Mouse (Mus musculus) limb, embryonic 13.5 days (tissue): Measurements from ENCODE around the gene Sdc1. TPM values are rescaled to one million over a fixed set of nuclear protein-coding genes. Genes with fewer than 3 reads are reported as not detected.

Experiments used
- ATAC-seq: fragments of 200-750 bp; cut with Nextera tagmentation; 2 replicates; pipeline ENCODE4 v1.8.0; 2017; ENCODE audit warnings: low read depth, moderate number of reproducible peaks, moderate TSS enrichment; ENCODE audit not compliant: low FRiP score
- H3K27ac ChIP-seq: fragments of 300-500 bp; sonication (generic); 2 replicates; pipeline ENCODE4 v1.5.1; 2015; ENCODE audit warnings: inconsistent platforms, mild to moderate bottlenecking, moderate library complexity
- H3K27me3 ChIP-seq: fragments of 300-500 bp; sonication (generic); 2 replicates; pipeline ENCODE4 v1.6.1; 2015; ENCODE audit warnings: mild to moderate bottlenecking, inconsistent platforms
- H3K36me3 ChIP-seq: fragments of 300-500 bp; sonication (generic); 2 replicates; pipeline ENCODE4 v1.6.1; 2015; ENCODE audit warnings: inconsistent platforms, mild to moderate bottlenecking, moderate library complexity
- H3K4me1 ChIP-seq: fragments of 300-500 bp; sonication (generic); 2 replicates; pipeline ENCODE4 v1.6.1; 2015; ENCODE audit warnings: inconsistent platforms
- H3K4me2 ChIP-seq: fragments of 300-500 bp; sonication (generic); replicated peaks from 2 replicates; pipeline ENCODE4 v1.6.1; 2015; ENCODE audit warnings: inconsistent platforms, mild to moderate bottlenecking, moderate library complexity
- H3K4me3 ChIP-seq: fragments of 300-500 bp; sonication (generic); 2 replicates; pipeline ENCODE4 v1.5.1; 2015; ENCODE audit warnings: moderate library complexity, mild to moderate bottlenecking, inconsistent platforms
- H3K9ac ChIP-seq: fragments of 300-500 bp; sonication (generic); 2 replicates; pipeline ENCODE4 v1.6.1; 2015; ENCODE audit warnings: mild to moderate bottlenecking, inconsistent platforms
- H3K9me3 ChIP-seq: fragments of 300-500 bp; sonication (generic); 2 replicates; pipeline ENCODE4 v1.6.1; 2016; ENCODE audit warnings: inconsistent platforms
- WGBS: fragments of 180-500 bp; shearing (Covaris S2); methylation state at CpG from one replicate; pipeline ENCODE4 v1.1.7; 2015; 5-methylcytosine and 5-hydroxymethylcytosine counted together
- polyA plus RNA-seq: library from polyadenylated mRNA; unstranded; fragments of >200 nt; fragmentation: Nextera tagmentation; extraction: Ambion mirVana; gene quantifications from 2 replicates; pipeline ENCODE4 v1.2.1, GENCODE M21; 2015

Gene Sdc1
- polyA plus RNA-seq, 1 experiment from 2014 or later: 254 TPM

DNA sequence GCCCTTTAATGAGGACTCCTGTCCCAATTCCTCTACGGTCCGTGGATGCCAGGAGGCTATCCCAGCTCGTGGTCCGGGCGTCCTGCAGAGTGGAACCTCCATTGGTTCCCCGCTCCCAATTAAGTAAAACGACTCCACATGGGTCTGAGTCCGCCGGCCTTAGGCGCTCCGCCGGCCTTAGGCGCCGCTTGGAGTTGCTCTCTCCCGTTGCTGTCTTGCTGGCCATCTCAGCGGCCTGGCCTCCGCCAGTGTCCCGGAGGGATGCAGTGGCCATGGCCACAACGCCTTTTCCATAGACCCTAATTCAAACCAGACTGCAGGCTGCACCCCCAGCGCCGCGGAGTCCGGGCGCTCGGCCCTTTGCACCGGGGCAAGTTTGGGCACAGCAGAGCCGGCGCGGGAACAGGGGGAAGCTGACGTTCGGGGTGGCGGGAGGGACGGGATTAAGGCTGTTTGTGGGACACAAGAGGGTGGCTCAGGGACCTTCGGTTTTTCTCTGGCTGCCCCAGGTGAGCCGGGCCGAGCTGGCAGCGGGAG is 789 bp downstream of the Sdc1 start:
- no peak for ATAC-seq
- H3K9ac ChIP-seq: peak overlapping the region; percentile 92
- peaks cover 43% of the 10 kb centered on the region for H3K4me1 ChIP-seq
- H3K27ac ChIP-seq: peak overlapping the region; percentile 96
- no peaks in the 10 kb centered on the region for H3K27me3 ChIP-seq
- peak overlapping the region; percentile 79 for H3K4me3 ChIP-seq
- H3K9me3 ChIP-seq: no peaks in the 10 kb centered on the region
- WGBS: under 1% methylated on average over 37 of the region's 37 CpGs
- H3K4me2 ChIP-seq: peak overlapping the region; percentile 82
- H3K36me3 ChIP-seq: 0 out of 2 replicates have a peak, but pooled peaks cover 4% of the 10 kb centered on the region

DNA sequence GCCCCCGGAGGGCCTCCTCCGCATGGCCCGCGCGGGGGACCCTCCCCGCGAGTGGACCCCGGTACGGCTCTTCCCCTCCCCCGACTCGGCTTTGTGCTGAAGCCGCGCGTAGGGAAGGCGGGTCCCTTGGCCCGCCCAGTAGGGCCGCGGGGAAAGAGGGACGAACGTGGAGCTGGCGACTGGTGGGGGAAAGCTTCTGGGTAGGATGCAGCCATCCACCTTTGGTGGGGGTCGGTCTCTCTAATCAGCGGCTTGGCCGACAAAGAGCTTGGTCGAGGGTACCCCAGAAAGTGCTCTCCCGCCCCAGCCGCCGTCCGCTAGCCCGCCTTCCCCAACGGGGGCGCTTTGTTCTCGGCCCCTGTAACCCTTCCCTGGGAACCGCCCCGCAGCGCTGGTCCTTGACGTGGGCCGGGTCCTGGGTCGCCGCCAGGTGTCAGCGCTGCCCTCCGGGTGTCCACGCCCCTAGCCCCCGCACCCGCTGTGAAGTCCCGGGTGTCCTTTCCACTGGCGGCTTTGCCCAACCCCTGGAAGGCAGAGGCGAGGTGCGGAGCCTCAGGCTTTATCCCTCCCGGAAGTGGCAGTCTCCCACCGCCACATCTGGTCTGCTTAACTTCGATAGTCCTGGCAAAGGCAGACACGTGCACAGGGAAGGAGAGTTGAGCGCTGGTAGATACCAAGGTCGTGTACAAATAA is 1.5 kb downstream of the Sdc1 start:
- Histone ChIP-seq H3K4me2 (peak overlapping the region; percentile 82), H3K4me3 (peak overlapping the region; percentile 79), H3K27me3 (no peaks in the 10 kb centered on the region), H3K9me3 (no peaks in the 10 kb centered on the region), H3K4me1 (peaks cover 50% of the 10 kb centered on the region), H3K9ac (peak overlapping the region; percentile 92), H3K27ac (peak overlapping the region; percentile 96), H3K36me3 (0 out of 2 replicates have a peak, but pooled peaks cover 4% of the 10 kb centered on the region)
- under 1% methylated on average over 50 of the region's 55 CpGs for WGBS
- ATAC-seq: peak; percentile 29

DNA sequence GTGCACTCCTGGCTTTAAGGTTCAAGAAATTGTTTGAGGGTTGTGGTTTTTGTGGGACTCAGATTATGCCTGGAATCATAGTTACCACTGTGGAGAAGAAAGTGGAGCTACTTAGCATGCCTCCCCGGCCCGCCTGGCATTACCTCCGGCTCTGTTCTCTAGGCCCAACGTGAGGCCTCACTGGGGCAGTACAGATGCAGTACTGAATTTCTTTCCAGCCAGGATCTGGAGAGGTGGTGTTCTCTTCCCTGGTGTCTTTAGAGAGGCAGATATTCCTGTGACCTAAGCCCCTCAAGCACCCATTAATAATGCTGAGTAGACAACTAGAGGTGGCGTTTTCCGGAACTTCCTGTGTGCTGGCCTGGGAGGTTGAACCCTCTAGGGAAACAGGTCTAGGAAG is 2.2 kb downstream of the Sdc1 start:
- H3K9me3 ChIP-seq: no peaks in the 10 kb centered on the region
- H3K4me1 ChIP-seq: peaks cover 57% of the 10 kb centered on the region
- H3K27ac ChIP-seq: peak overlapping the region; percentile 96
- peaks cover 10% of the 10 kb centered on the region; the same call in 1 of the 2 replicates for H3K36me3 ChIP-seq
- peak overlapping the region; percentile 82 for H3K4me2 ChIP-seq
- H3K9ac ChIP-seq: peak overlapping the region; percentile 92
- peak overlapping the region; percentile 79 for H3K4me3 ChIP-seq
- 10% methylated on average over 6 of the region's 6 CpGs for WGBS
- no peaks in the 10 kb centered on the region for H3K27me3 ChIP-seq
- no peak for ATAC-seq

DNA sequence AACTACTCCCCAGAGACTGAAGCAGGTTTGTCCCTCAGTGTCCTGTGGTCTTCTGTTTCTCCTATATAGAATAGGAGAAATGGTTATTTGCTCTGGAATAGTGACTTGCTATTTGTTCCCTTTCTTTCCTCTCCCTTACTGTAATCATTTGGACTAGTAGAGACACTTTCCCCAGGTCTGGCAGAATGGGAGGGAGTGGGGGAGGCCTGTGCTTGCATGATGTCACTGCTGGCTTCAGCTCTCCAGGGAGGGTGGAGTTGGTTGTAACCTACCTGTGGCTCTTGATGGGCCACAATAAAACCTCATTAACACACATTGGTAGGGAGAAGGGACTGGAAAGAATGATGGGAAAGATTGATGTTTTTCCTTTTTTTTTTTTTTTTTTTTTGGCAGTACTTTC is 3.1 kb downstream of the Sdc1 start:
- H3K27me3 ChIP-seq: no peaks in the 10 kb centered on the region
- ATAC-seq: no peak
- no peaks in the 10 kb centered on the region for H3K9me3 ChIP-seq
- peaks cover 65% of the 10 kb centered on the region for H3K4me1 ChIP-seq
- H3K4me2 ChIP-seq: peak overlapping the region; percentile 82
- H3K36me3 ChIP-seq: peaks cover 17% of the 10 kb centered on the region; the same call in 1 of the 2 replicates
- peak overlapping the region; percentile 79 for H3K4me3 ChIP-seq
- H3K9ac ChIP-seq: peak overlapping the region; percentile 92; the same call in 1 of the 2 replicates
- H3K27ac ChIP-seq: no peak overlapping the region

DNA sequence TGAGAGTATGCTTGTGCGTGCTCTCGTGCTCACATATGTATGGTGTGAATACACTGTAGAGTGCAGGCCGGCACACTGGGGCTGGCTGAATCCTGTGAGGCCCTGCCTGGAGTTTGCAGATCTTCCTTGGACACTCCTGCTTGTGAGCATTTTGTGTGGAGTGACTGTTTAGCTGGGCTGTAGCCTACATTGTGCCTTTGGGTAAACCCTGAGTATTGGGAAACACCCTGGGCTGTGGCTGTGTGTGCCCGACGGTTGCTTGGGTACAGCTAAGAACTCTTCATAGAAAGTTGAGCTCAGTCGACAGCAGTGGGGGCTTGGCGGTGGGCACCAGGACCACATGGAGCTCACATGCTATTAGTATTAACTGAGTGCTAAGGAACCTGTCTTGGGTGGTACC is 5.1 kb downstream of the Sdc1 start:
- no peak for ATAC-seq
- Histone ChIP-seq H3K4me2 (peak overlapping the region; percentile 20; the same call in 1 of the 2 replicates), H3K4me1 (peaks cover 83% of the 10 kb centered on the region), H3K9me3 (no peaks in the 10 kb centered on the region), H3K27me3 (no peaks in the 10 kb centered on the region), H3K27ac (no peak overlapping the region), H3K36me3 (peaks cover 19% of the 10 kb centered on the region; the same call in 1 of the 2 replicates), H3K9ac (0 out of 2 replicates have a peak overlapping the region, but pooled peaks have one; percentile 53), H3K4me3 (no peak overlapping the region)
- 81% methylated on average over 7 of the region's 7 CpGs for WGBS

DNA sequence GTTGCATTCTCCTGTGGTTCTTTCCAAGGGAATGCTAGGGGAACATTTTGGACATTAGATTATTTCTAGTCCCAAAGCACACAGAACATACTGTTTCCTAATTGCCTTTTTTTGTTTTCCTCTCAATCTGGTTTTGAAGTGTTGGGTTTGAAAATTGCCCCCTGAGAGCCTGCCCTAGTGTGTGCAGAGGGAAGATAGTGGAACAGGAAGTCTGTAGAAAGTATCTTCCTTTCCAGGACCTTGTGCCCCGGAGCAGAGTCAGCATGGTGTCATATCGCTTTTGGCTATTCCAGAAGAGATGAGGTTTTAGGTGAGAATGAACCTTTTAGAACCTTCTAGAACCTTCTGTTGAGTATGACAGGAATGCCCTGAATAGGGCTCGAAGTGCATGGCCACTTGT is 5.6 kb downstream of the Sdc1 start:
- H3K36me3 ChIP-seq: peaks cover 22% of the 10 kb centered on the region; the same call in 1 of the 2 replicates
- H3K4me2 ChIP-seq: no peak overlapping the region
- no peaks in the 10 kb centered on the region for H3K27me3 ChIP-seq
- 92% methylated on average over 3 of the region's 3 CpGs for WGBS
- no peak overlapping the region for H3K9ac ChIP-seq
- peaks cover 88% of the 10 kb centered on the region for H3K4me1 ChIP-seq
- no peak for ATAC-seq
- H3K4me3 ChIP-seq: no peak overlapping the region
- H3K9me3 ChIP-seq: no peaks in the 10 kb centered on the region
- no peak overlapping the region for H3K27ac ChIP-seq

DNA sequence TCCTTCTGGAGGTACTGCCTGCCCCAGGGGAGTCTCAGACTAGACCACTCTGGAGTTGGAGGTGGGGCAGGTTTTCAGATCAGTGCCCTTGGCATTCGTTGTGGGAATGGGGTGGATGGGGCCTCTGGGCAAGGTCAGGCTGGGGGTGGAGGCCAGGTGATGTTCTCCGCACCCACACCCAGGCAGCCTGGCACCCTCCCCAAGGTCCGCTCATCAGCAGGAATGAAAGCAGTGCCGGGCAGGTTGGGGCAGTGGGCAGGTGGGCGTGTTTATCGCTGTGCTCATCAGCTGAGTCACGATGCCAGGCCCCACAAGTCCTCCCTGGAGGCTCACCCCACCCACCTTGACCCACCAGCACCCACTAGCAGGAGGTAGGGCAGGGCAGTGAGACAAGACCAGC is 7.0 kb downstream of the Sdc1 start:
- Histone ChIP-seq H3K4me1 (peaks cover 99% of the 10 kb centered on the region), H3K9me3 (no peaks in the 10 kb centered on the region), H3K4me2 (no peak overlapping the region), H3K4me3 (no peak overlapping the region), H3K9ac (peak overlapping the region; percentile 39; the same call in 1 of the 2 replicates), H3K27ac (no peak overlapping the region), H3K36me3 (peaks cover 22% of the 10 kb centered on the region; the same call in 1 of the 2 replicates), H3K27me3 (no peaks in the 10 kb centered on the region)
- no peak for ATAC-seq
- WGBS: 86% methylated on average over 7 of the region's 7 CpGs

DNA sequence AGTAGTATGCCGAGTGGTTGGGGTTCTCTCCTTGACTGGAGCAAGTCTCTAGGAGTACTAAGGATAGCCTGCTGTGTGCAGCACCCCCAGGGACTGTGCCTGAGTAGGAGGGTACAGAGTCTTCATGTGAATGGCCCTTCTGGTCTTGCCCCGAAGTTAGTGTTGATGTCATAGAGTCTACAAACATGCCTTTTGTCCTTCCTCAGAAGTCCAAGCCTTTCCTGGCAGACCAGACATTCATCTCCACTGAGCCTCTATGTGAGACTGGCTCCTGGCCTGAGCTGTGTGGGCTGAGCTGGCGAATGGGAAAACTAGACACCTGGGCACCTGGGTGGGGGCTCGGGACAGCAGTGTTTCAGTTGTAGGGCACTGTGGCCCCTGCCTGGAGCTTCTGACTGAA is 8.7 kb downstream of the Sdc1 start:
- WGBS: 71% methylated on average over 4 of the region's 4 CpGs
- H3K4me1 ChIP-seq: peaks cover 98% of the 10 kb centered on the region
- peak overlapping the region; percentile 40; the same call in 1 of the 2 replicates for H3K27ac ChIP-seq
- no peaks in the 10 kb centered on the region for H3K27me3 ChIP-seq
- H3K4me3 ChIP-seq: no peak overlapping the region
- peaks cover 24% of the 10 kb centered on the region; the same call in 1 of the 2 replicates for H3K36me3 ChIP-seq
- no peak overlapping the region for H3K4me2 ChIP-seq
- H3K9ac ChIP-seq: no peak overlapping the region
- ATAC-seq: no peak
- no peaks in the 10 kb centered on the region for H3K9me3 ChIP-seq

DNA sequence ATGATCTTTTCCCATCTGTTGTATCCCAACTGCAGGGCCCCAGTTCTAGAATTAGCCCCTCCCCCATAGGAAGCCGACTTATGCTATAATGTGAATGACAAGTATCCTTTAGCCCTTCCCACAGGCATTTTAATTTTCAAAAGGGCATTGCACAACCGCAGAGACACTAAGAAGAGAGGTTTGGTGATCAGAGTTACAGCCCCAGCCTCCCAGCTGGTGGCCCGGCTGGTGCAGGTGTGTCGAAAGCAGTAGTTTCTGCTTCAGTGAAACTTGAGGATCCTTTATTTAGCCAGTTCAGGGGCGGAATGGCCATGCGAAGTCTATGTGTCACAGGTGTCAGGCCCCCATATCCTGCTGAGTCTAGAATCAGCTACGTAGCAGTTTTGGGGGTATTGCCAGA is 10.0 kb downstream of the Sdc1 start:
- ATAC-seq: no peak
- 54% methylated on average over 7 of the region's 7 CpGs for WGBS
- Histone ChIP-seq H3K27ac (peak overlapping the region; percentile 40; the same call in 1 of the 2 replicates), H3K9ac (no peak overlapping the region), H3K27me3 (no peaks in the 10 kb centered on the region), H3K4me1 (peaks cover 98% of the 10 kb centered on the region), H3K4me2 (no peak overlapping the region), H3K4me3 (no peak overlapping the region), H3K9me3 (no peaks in the 10 kb centered on the region), H3K36me3 (peaks cover 24% of the 10 kb centered on the region; the same call in 1 of the 2 replicates)

DNA sequence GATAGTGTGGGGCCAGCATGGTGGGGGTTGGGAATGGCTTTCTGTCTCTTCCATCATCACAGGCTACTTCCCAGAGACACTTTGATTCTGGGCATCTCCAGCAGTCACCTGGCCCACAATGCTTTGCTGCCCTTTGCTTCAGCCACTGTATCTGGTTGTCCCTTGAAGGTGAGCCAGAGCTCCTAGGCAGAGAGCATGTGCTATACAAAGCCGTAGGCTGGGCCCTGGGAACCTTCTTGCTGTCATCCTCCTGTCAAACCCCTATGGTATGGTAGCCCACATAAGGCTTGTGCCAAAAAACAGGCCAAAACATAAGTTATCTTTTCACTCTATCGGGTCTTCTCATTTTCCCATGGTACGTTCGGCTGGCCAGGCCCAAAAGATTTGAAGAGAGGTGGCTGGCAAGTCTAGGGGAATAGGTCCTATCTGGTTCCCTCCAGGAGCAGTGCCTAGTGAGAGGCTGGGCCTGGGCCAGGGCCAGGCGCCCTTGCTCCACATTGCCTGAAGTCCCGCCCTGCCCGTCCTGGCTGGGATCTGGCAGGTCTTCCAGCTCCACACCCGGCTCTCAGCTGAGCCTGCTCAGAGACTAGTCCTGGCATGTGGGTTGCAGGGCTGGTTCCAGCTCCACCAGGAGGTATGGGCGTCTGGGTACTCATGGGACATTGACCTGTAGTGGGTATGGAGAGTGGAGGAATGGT is 10.7 kb downstream of the Sdc1 start:
- H3K27me3 ChIP-seq: no peaks in the 10 kb centered on the region
- H3K4me1 ChIP-seq: peaks cover 98% of the 10 kb centered on the region
- H3K4me3 ChIP-seq: no peak overlapping the region
- no peak overlapping the region; the same call in 1 of the 2 replicates for H3K9ac ChIP-seq
- 68% methylated on average over 9 of the region's 9 CpGs for WGBS
- no peaks in the 10 kb centered on the region for H3K9me3 ChIP-seq
- peaks cover 24% of the 10 kb centered on the region; the same call in 1 of the 2 replicates for H3K36me3 ChIP-seq
- no peak overlapping the region; the same call in 1 of the 2 replicates for H3K27ac ChIP-seq
- ATAC-seq: no peak
- no peak overlapping the region for H3K4me2 ChIP-seq

DNA sequence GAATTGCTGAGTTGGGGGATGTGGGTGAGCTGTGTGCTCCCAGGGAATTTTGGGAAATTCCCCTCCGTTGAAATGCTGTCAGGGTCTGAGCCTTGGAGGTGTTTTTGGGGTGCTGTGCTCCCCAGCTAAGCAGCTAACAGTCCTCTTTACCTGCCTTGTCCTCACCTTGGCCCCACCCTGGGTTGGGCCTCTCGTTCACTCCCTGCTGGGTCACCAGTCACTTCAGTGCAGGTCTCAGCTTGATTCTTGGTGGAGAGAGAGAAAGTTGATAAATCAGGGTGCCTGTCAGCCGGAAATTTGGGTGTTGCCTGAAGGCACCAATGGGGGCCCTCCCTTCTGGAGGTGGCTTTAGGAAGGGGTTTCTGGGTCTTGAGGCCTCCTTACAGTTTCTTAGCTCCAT is 11.4 kb downstream of the Sdc1 start:
- Histone ChIP-seq H3K4me1 (peaks cover 97% of the 10 kb centered on the region), H3K9ac (no peak overlapping the region; the same call in 1 of the 2 replicates), H3K4me3 (no peak overlapping the region), H3K27me3 (no peaks in the 10 kb centered on the region), H3K36me3 (peaks cover 24% of the 10 kb centered on the region; the same call in 1 of the 2 replicates), H3K4me2 (no peak overlapping the region), H3K27ac (no peak overlapping the region; the same call in 1 of the 2 replicates), H3K9me3 (no peaks in the 10 kb centered on the region)
- 67% methylated on average over 3 of the region's 3 CpGs for WGBS
- ATAC-seq: no peak

DNA sequence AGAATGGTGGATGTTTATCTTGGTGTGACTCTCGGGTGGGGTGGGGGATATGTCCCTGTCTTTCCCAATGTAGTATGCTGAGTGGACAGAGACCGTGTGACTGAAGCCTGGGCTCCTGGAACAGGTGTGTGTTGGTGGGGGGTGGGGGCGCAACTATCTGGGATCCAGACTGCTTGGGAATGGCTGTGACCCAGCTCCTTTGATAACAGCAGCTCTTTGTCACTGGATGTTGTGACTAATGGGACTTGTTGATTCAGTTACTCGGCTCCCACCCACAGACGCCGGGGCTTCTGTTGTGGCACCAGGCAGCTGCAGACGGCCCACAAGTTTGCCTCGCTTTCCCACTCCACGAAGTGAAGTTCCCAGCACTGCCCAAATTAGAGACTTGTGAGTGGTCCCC is 13.1 kb downstream of the Sdc1 start:
- Histone ChIP-seq H3K36me3 (peaks cover 20% of the 10 kb centered on the region), H3K27ac (no peak overlapping the region; the same call in 1 of the 2 replicates), H3K9ac (no peak overlapping the region), H3K4me1 (peaks cover 91% of the 10 kb centered on the region), H3K4me2 (no peak overlapping the region), H3K9me3 (no peaks in the 10 kb centered on the region), H3K27me3 (no peaks in the 10 kb centered on the region), H3K4me3 (no peak overlapping the region)
- WGBS: 71% methylated on average over 9 of the region's 9 CpGs
- ATAC-seq: no peak
